Mouse (Mus musculus) C2C12 (cell line): ENCODE results near the gene Mtch2.

Experiments
- CEBPB ChIP-seq: IDR thresholded peaks from one replicate; pipeline ENCODE4 v1.6.1; 2011; ENCODE audit warnings: low read depth, mild to moderate bottlenecking, control low read depth, moderate library complexity
- CTCF ChIP-seq: IDR thresholded peaks from one replicate; pipeline ENCODE4 v1.5.1; 2011; ENCODE audit not compliant: control insufficient read depth, insufficient read depth, insufficient read length
- MAX ChIP-seq: IDR thresholded peaks from one replicate; pipeline ENCODE4 v1.6.1; 2011; ENCODE audit warnings: mild to moderate bottlenecking, control low read depth
- MYOD1 ChIP-seq: IDR thresholded peaks from one replicate; pipeline ENCODE4 v1.6.1; 2011; ENCODE audit warnings: low read depth; ENCODE audit not compliant: control insufficient read depth, insufficient read length
- MYOG ChIP-seq: IDR thresholded peaks from one replicate; pipeline ENCODE4 v1.6.1; 2011; ENCODE audit not compliant: control insufficient read depth, insufficient read length; ENCODE audit errors: extremely low read depth
- USF1 ChIP-seq: IDR thresholded peaks from one replicate; pipeline ENCODE4 v1.6.1; 2011; ENCODE audit warnings: low read depth, mild to moderate bottlenecking, control low read depth, moderate library complexity

- TF ChIP-seq MYOG = no peak
- no peak for TF ChIP-seq CTCF
- TF ChIP-seq MAX = no peak
- no peak for TF ChIP-seq USF1
- TF ChIP-seq CEBPB = no peak
- no peak for TF ChIP-seq MYOD1
These were observed 34.9 kb downstream of the Mtch2 start for GRCm38 (mm10) chr2:90881824-90882223.
